Mouse (Mus musculus): ENCODE measurements at regions not wholly inside any gene's neighbourhood (a gene's known extent, or its start where the extent isn't known, plus 50 kb on each side); places are given as distances from the start of the nearest gene placed in this dataset.

- DNase-seq (ENCODE audit: low spot score in 2 of 2): no peak
Measured at GRCm38 (mm10) chr9:14213283-14213682, 61.6 kb upstream of the Sesn3 start.

GRCm38 (mm10) chr9:14215171-14215782, 59.6 kb upstream of the Sesn3 start:
- no peak for DNase-seq (ENCODE audit: low spot score in 2 of 2)

- no peak for DNase-seq (ENCODE audit: low spot score in 2 of 2)
Measured at GRCm38 (mm10) chr9:14215961-14216360, 58.9 kb upstream of the Sesn3 start.

GRCm38 (mm10) chr9:14222936-14223335, 51.9 kb upstream of the Sesn3 start:
- DNase-seq (ENCODE audit: low spot score in 2 of 2): no peak
